15 mouse cellular contexts compared by ENCODE assay signal in genomic region chr9:86330591-86330990, GRCm38 (mm10).
"Had no signal": no experiment of that assay in that cellular context is flagged by ENCODE, and none has a peak within 500 bp of the region (broad histone marks: within the 10 kb centered on the region; RNA-seq: fewer than 3 reads in every experiment).

No protein-coding gene starts in this region.

- H3K36me3 ChIP-seq: limb, embryonic 13.5 days; neural tube, embryonic 15.5 days had no signal

- H3K4me1 ChIP-seq: neural tube, embryonic 15.5 days had no signal

- H3K4me2 ChIP-seq: limb, embryonic 13.5 days; neural tube, embryonic 15.5 days had no signal

- H3K9me3 ChIP-seq: limb, embryonic 13.5 days; neural tube, embryonic 15.5 days had no signal

- DNase-seq: kidney, adult 11 months; kidney, adult 9 months; kidney, postnatal 4 days; left cerebral cortex, postnatal 4 days; lung, adult 18-20 months; lung, postnatal 36 days; right cerebral cortex, postnatal 4 days; spleen, adult 18-20 months; thymus, adult 18-20 months; thymus, postnatal 14 days had no signal

- H3K27me3 ChIP-seq: limb, embryonic 13.5 days; neural tube, embryonic 15.5 days had no signal

- H3K27ac ChIP-seq: kidney, postnatal 0 days; limb, embryonic 13.5 days; liver, embryonic 14.5 days; neural tube, embryonic 15.5 days had no signal

- H3K4me3 ChIP-seq: limb, embryonic 13.5 days; myocyte; neural tube, embryonic 15.5 days had no signal

- H3K9ac ChIP-seq: limb, embryonic 13.5 days; liver, embryonic 14.5 days; neural tube, embryonic 15.5 days had no signal
